Mouse (Mus musculus) lung, embryonic 15.5 days (tissue): Measurements from ENCODE around the gene Tmem120b. TPM values are rescaled to one million over a fixed set of nuclear protein-coding genes. Genes with fewer than 3 reads are reported as not detected.

Experiments used
- ATAC-seq: fragments of 200-750 bp; cut with Nextera tagmentation; 2 replicates; pipeline ENCODE4 v1.8.0; 2017; ENCODE audit warnings: moderate number of reproducible peaks, borderline replicate concordance; ENCODE audit not compliant: low FRiP score, low TSS enrichment; ENCODE audit errors: extremely low read depth
- H3K27ac ChIP-seq: fragments of 300-500 bp; sonication (generic); 2 replicates; pipeline ENCODE4 v1.5.1; 2015; ENCODE audit warnings: moderate library complexity, mild to moderate bottlenecking, inconsistent platforms
- H3K27me3 ChIP-seq: fragments of 300-500 bp; sonication (generic); 2 replicates; pipeline ENCODE4 v1.6.1; 2015; ENCODE audit warnings: inconsistent platforms
- H3K36me3 ChIP-seq: fragments of 300-500 bp; sonication (generic); 2 replicates; pipeline ENCODE4 v1.6.1; 2015; ENCODE audit warnings: inconsistent platforms
- H3K4me1 ChIP-seq: fragments of 300-500 bp; sonication (generic); 2 replicates; pipeline ENCODE4 v1.6.1; 2015; ENCODE audit warnings: inconsistent platforms
- H3K4me2 ChIP-seq: fragments of 300-500 bp; sonication (generic); 2 replicates; pipeline ENCODE4 v1.6.1; 2015; ENCODE audit warnings: inconsistent platforms, mild to moderate bottlenecking, moderate library complexity
- H3K4me3 ChIP-seq: fragments of 300-500 bp; sonication (generic); 2 replicates; pipeline ENCODE4 v1.5.1; 2015; ENCODE audit warnings: mild to moderate bottlenecking, inconsistent platforms
- H3K9ac ChIP-seq: fragments of 300-500 bp; sonication (generic); 2 replicates; pipeline ENCODE4 v1.6.1; 2015; ENCODE audit warnings: inconsistent platforms
- H3K9me3 ChIP-seq: fragments of 300-500 bp; sonication (generic); 2 replicates; pipeline ENCODE4 v1.6.1; 2016; ENCODE audit warnings: inconsistent platforms
- WGBS: fragments of 180-500 bp; shearing (Covaris S2); methylation state at CpG from one replicate; pipeline ENCODE4 v1.1.7; 2015; 5-methylcytosine and 5-hydroxymethylcytosine counted together
- polyA plus RNA-seq: library from polyadenylated mRNA; unstranded; fragments of >200 nt; fragmentation: Nextera tagmentation; extraction: Ambion mirVana; gene quantifications from 2 replicates; pipeline ENCODE4 v1.2.1, GENCODE M21; 2015

Tmem120b gene
- polyA plus RNA-seq, 1 experiment from 2014 or later = 14.0 TPM

- Histone ChIP-seq H3K4me1 (peaks cover 3% of the 10 kb centered on the region; the same call in 1 of the 2 replicates), H3K9me3 (no peaks in the 10 kb centered on the region), H3K9ac (no peak overlapping the region), H3K27me3 (no peaks in the 10 kb centered on the region), H3K27ac (no peak overlapping the region), H3K4me3 (no peak overlapping the region), H3K4me2 (no peak overlapping the region), H3K36me3 (no peaks in the 10 kb centered on the region)
- WGBS = 59% methylated on average over 2 of the region's 2 CpGs
- no peak for ATAC-seq
Measured at GRCm38 (mm10) chr5:123098487-123098886, 30.3 kb downstream of the Tmem120b start.

- Histone ChIP-seq H3K27me3 (no peaks in the 10 kb centered on the region), H3K9ac (no peak overlapping the region)
Measured at GRCm38 (mm10) chr5:123102376-123102775, 34.2 kb downstream of the Tmem120b start.

GRCm38 (mm10) chr5:123103556-123103955, 35.3 kb downstream of the Tmem120b start:
- no peaks in the 10 kb centered on the region; the same call in 1 of the 2 replicates for H3K4me1 ChIP-seq
- H3K4me2 ChIP-seq = no peak overlapping the region
- no peak overlapping the region for H3K4me3 ChIP-seq
- H3K9me3 ChIP-seq = no peaks in the 10 kb centered on the region
- no peak for ATAC-seq
- no peaks in the 10 kb centered on the region for H3K36me3 ChIP-seq
- H3K9ac ChIP-seq = no peak overlapping the region
- no peak overlapping the region for H3K27ac ChIP-seq
- no peaks in the 10 kb centered on the region for H3K27me3 ChIP-seq
- WGBS = 34% methylated on average over 8 of the region's 8 CpGs

More at GRCm38 (mm10) chr5:123102376-123102775, 34.2 kb downstream of the Tmem120b start:
- 50% methylated on average over 7 of the region's 7 CpGs for WGBS
- no peaks in the 10 kb centered on the region for H3K36me3 ChIP-seq
- H3K27ac ChIP-seq = no peak overlapping the region
- H3K9me3 ChIP-seq = no peaks in the 10 kb centered on the region
- no peaks in the 10 kb centered on the region; the same call in 1 of the 2 replicates for H3K4me1 ChIP-seq
- no peak overlapping the region for H3K4me2 ChIP-seq
- no peak overlapping the region for H3K4me3 ChIP-seq
- ATAC-seq = no peak

GRCm38 (mm10) chr5:123104769-123105168, 36.6 kb downstream of the Tmem120b start:
- Histone ChIP-seq H3K9me3 (no peaks in the 10 kb centered on the region), H3K4me3 (no peak overlapping the region), H3K27me3 (no peaks in the 10 kb centered on the region), H3K9ac (no peak overlapping the region), H3K4me1 (peaks cover 8% of the 10 kb centered on the region), H3K4me2 (no peak overlapping the region), H3K36me3 (no peaks in the 10 kb centered on the region), H3K27ac (no peak overlapping the region)
- 58% methylated on average over 6 of the region's 6 CpGs for WGBS
- ATAC-seq = no peak

GRCm38 (mm10) chr5:123109452-123110203, 41.4 kb downstream of the Tmem120b start:
- 29% methylated on average over 13 of the region's 13 CpGs for WGBS
- Histone ChIP-seq H3K9me3 (no peaks in the 10 kb centered on the region), H3K27ac (no peak overlapping the region), H3K4me3 (no peak overlapping the region), H3K4me1 (peaks cover 22% of the 10 kb centered on the region), H3K27me3 (no peaks in the 10 kb centered on the region), H3K9ac (no peak overlapping the region), H3K4me2 (peak overlapping the region; percentile 14; the same call in 1 of the 2 replicates), H3K36me3 (no peaks in the 10 kb centered on the region)
- peak; percentile 28; the same call in 1 of the 2 replicates for ATAC-seq

- H3K27ac ChIP-seq = no peak overlapping the region; the same call in 1 of the 2 replicates
- H3K9ac ChIP-seq = no peak overlapping the region
- no peaks in the 10 kb centered on the region for H3K27me3 ChIP-seq
- no peak overlapping the region for H3K4me2 ChIP-seq
- peaks cover 24% of the 10 kb centered on the region for H3K4me1 ChIP-seq
- WGBS = 61% methylated on average over 13 of the region's 13 CpGs
- ATAC-seq = no peak
- no peaks in the 10 kb centered on the region for H3K9me3 ChIP-seq
- H3K4me3 ChIP-seq = no peak overlapping the region
- H3K36me3 ChIP-seq = no peaks in the 10 kb centered on the region
Measured at GRCm38 (mm10) chr5:123110296-123110721, 42.1 kb downstream of the Tmem120b start.

GRCm38 (mm10) chr5:123114109-123114508, 45.9 kb downstream of the Tmem120b start:
- no peaks in the 10 kb centered on the region for H3K27me3 ChIP-seq
- ATAC-seq = no peak
- H3K36me3 ChIP-seq = no peaks in the 10 kb centered on the region
- no peak overlapping the region for H3K9ac ChIP-seq
- H3K27ac ChIP-seq = no peak overlapping the region
- no peak overlapping the region for H3K4me2 ChIP-seq
- 47% methylated on average over 11 of the region's 11 CpGs for WGBS
- peaks cover 45% of the 10 kb centered on the region for H3K4me1 ChIP-seq
- H3K4me3 ChIP-seq = no peak overlapping the region
- no peaks in the 10 kb centered on the region for H3K9me3 ChIP-seq

GRCm38 (mm10) chr5:123114924-123115323, 46.7 kb downstream of the Tmem120b start:
- Histone ChIP-seq H3K9me3 (no peaks in the 10 kb centered on the region), H3K9ac (no peak overlapping the region), H3K36me3 (no peaks in the 10 kb centered on the region), H3K4me2 (no peak overlapping the region), H3K27ac (no peak overlapping the region), H3K4me3 (no peak overlapping the region), H3K4me1 (peaks cover 37% of the 10 kb centered on the region), H3K27me3 (no peaks in the 10 kb centered on the region)
- 32% methylated on average over 7 of the region's 7 CpGs for WGBS
- ATAC-seq = no peak

- Histone ChIP-seq H3K4me2 (peak overlapping the region; percentile 31; the same call in 1 of the 2 replicates), H3K27ac (peak overlapping the region; percentile 69; the same call in 1 of the 2 replicates)
- peak; percentile 31; the same call in 1 of the 2 replicates for ATAC-seq
Measured at GRCm38 (mm10) chr5:123116080-123116479, 47.9 kb downstream of the Tmem120b start.

GRCm38 (mm10) chr5:123117257-123117656, 49.0 kb downstream of the Tmem120b start:
- WGBS = 15% methylated on average over 10 of the region's 10 CpGs
- Histone ChIP-seq H3K4me2 (no peak overlapping the region), H3K9me3 (no peaks in the 10 kb centered on the region), H3K4me3 (no peak overlapping the region), H3K36me3 (no peaks in the 10 kb centered on the region), H3K4me1 (peaks cover 27% of the 10 kb centered on the region), H3K27me3 (no peaks in the 10 kb centered on the region), H3K9ac (no peak overlapping the region), H3K27ac (peak overlapping the region; percentile 69)
- ATAC-seq = peak; percentile 41; the same call in 1 of the 2 replicates

More at GRCm38 (mm10) chr5:123116080-123116479, 47.9 kb downstream of the Tmem120b start:
- Histone ChIP-seq H3K36me3 (no peaks in the 10 kb centered on the region), H3K9me3 (no peaks in the 10 kb centered on the region), H3K4me3 (no peak overlapping the region), H3K9ac (no peak overlapping the region), H3K4me1 (peaks cover 27% of the 10 kb centered on the region), H3K27me3 (no peaks in the 10 kb centered on the region)
- 52% methylated on average over 8 of the region's 8 CpGs for WGBS

- H3K4me2 ChIP-seq = no peak overlapping the region
- H3K27me3 ChIP-seq = no peaks in the 10 kb centered on the region
- no peak overlapping the region for H3K9ac ChIP-seq
- WGBS = 53% methylated on average over 8 of the region's 8 CpGs
- peak overlapping the region; percentile 69 for H3K27ac ChIP-seq
- H3K4me3 ChIP-seq = no peak overlapping the region
- no peaks in the 10 kb centered on the region for H3K9me3 ChIP-seq
- no peak for ATAC-seq
- H3K36me3 ChIP-seq = no peaks in the 10 kb centered on the region
- H3K4me1 ChIP-seq = peaks cover 27% of the 10 kb centered on the region
Measured at GRCm38 (mm10) chr5:123117773-123118172, 49.6 kb downstream of the Tmem120b start.

- H3K27ac ChIP-seq = no peak overlapping the region
- 65% methylated on average over 10 of the region's 10 CpGs for WGBS
- ATAC-seq = no peak
Measured at GRCm38 (mm10) chr5:123118826-123119225, 50.6 kb downstream of the Tmem120b start.

More at GRCm38 (mm10) chr5:123118826-123119225, 50.6 kb downstream of the Tmem120b start:
- Histone ChIP-seq H3K27me3 (no peaks in the 10 kb centered on the region), H3K9ac (no peak overlapping the region), H3K4me1 (peaks cover 27% of the 10 kb centered on the region), H3K36me3 (no peaks in the 10 kb centered on the region), H3K4me2 (no peak overlapping the region), H3K9me3 (no peaks in the 10 kb centered on the region), H3K4me3 (no peak overlapping the region)
